Mouse (Mus musculus) forebrain, embryonic 11.5 days (tissue): Measurements from ENCODE around the gene Olfr46. TPM values are rescaled to one million over a fixed set of nuclear protein-coding genes. Genes with fewer than 3 reads are reported as not detected.
"Not testable (repeated sequence)": the region's sequence is repeated elsewhere in the genome, so short reads cannot be mapped to it uniquely, and the experiment has no call there.

Experiments used
- ATAC-seq: fragments of 200-750 bp; cut with Nextera tagmentation; replicated peaks from 2 replicates; pipeline ENCODE4 v1.8.0; 2017; ENCODE audit warnings: moderate TSS enrichment; ENCODE audit not compliant: low FRiP score
- DNase-seq: peaks from one replicate; pipeline ENCODE4 v3.0.0-alpha.2; 2017; ENCODE audit warnings: low spot score
- H3K27ac ChIP-seq: fragments of 300-500 bp; sonication (generic); 2 replicates; pipeline ENCODE4 v1.5.1; 2014; ENCODE audit warnings: low read depth, low read length
- H3K27me3 ChIP-seq: fragments of 300-500 bp; sonication (generic); 2 replicates; pipeline ENCODE4 v1.6.1; 2014; ENCODE audit warnings: mild to moderate bottlenecking, low read length, mixed read lengths; ENCODE audit not compliant: control insufficient read depth, insufficient read depth
- H3K36me3 ChIP-seq: fragments of 300-500 bp; sonication (generic); 2 replicates; pipeline ENCODE4 v1.6.1; 2014; ENCODE audit warnings: mild to moderate bottlenecking, low read length, moderate library complexity, mixed read lengths; ENCODE audit not compliant: control insufficient read depth, insufficient read depth
- H3K4me1 ChIP-seq: fragments of 300-500 bp; sonication (generic); replicated peaks from 2 replicates; pipeline ENCODE4 v1.6.1; 2014; ENCODE audit warnings: low read length, mixed read lengths; ENCODE audit not compliant: control insufficient read depth, insufficient read depth
- H3K4me2 ChIP-seq: fragments of 300-500 bp; sonication (generic); 2 replicates; pipeline ENCODE4 v1.6.1; 2014; ENCODE audit warnings: low read depth, mild to moderate bottlenecking, low read length, moderate library complexity, mixed read lengths; ENCODE audit not compliant: severe bottlenecking
- H3K4me3 ChIP-seq: fragments of 300-500 bp; sonication (generic); 2 replicates; pipeline ENCODE4 v1.5.1; 2014; ENCODE audit warnings: low read depth, low read length
- H3K9ac ChIP-seq: fragments of 300-500 bp; sonication (generic); 2 replicates; pipeline ENCODE4 v1.6.1; 2014; ENCODE audit warnings: low read length
- H3K9me3 ChIP-seq: fragments of 300-500 bp; sonication (generic); 2 replicates; pipeline ENCODE4 v1.6.1; 2016; ENCODE audit warnings: low read length, mixed read lengths; ENCODE audit not compliant: control insufficient read depth
- WGBS: fragments of 180-500 bp; shearing (Covaris S2); extraction: QIAGEN DNeasy Blood & Tissue Kit; methylation state at CpG from one replicate; pipeline ENCODE4 v1.1.7; 2014; 5-methylcytosine and 5-hydroxymethylcytosine counted together
- polyA plus RNA-seq: library from polyadenylated mRNA; unstranded; fragments of >200 nt; fragmentation: Nextera tagmentation; extraction: Ambion mirVana; gene quantifications from 2 replicates; pipeline ENCODE4 v1.2.1, GENCODE M21; 2014

The Olfr46 gene
- polyA plus RNA-seq = 0.03 TPM in 1 of 2 replicates, not detected in the other

- H3K9ac ChIP-seq, H3K9me3 ChIP-seq, H3K4me3 ChIP-seq, H3K4me2 ChIP-seq, H3K4me1 ChIP-seq, H3K36me3 ChIP-seq, DNase-seq, ATAC-seq, H3K27me3 ChIP-seq, H3K27ac ChIP-seq: not testable (repeated sequence)
- 83% methylated on average over 2 of the region's 2 CpGs for WGBS
Measured at GRCm38 (mm10) chr7:140600969-140601368, at the start of gene Olfr46. Gene Olfr46 (plus strand): TSS chr7:140601269.

- 64% methylated on average over 3 of the region's 3 CpGs for WGBS
- no peaks in the 10 kb centered on the region for H3K36me3 ChIP-seq
Measured at GRCm38 (mm10) chr7:140567586-140567985, 33.5 kb upstream of the Olfr46 start, which contains the start of gene Olfr538. Gene Olfr538 (plus strand): TSS chr7:140567886.

GRCm38 (mm10) chr7:140628670-140629069 lies 27.6 kb downstream of the Olfr46 start, which contains the start of gene Olfr61:
Gene Olfr61 (plus strand): TSS chr7:140628970.
- not testable (repeated sequence) for ATAC-seq, H3K4me3 ChIP-seq, H3K9me3 ChIP-seq, H3K36me3 ChIP-seq, H3K27ac ChIP-seq, H3K9ac ChIP-seq, H3K4me1 ChIP-seq, H3K27me3 ChIP-seq, H3K4me2 ChIP-seq, DNase-seq
- 92% methylated on average over 3 of the region's 3 CpGs for WGBS

More at GRCm38 (mm10) chr7:140567586-140567985, 33.5 kb upstream of the Olfr46 start, which contains the start of gene Olfr538:
- DNase-seq (no peak), ATAC-seq (no peak)
- Histone ChIP-seq H3K27ac (no peak within 1 kb of the TSS), H3K4me1 (no peaks in the 10 kb centered on the region), H3K4me3 (no peak within 1 kb of the TSS), H3K9me3 (no peaks in the 10 kb centered on the region), H3K9ac (no peak within 1 kb of the TSS), H3K27me3 (no peaks in the 10 kb centered on the region), H3K4me2 (no peak within 1 kb of the TSS)

DNA sequence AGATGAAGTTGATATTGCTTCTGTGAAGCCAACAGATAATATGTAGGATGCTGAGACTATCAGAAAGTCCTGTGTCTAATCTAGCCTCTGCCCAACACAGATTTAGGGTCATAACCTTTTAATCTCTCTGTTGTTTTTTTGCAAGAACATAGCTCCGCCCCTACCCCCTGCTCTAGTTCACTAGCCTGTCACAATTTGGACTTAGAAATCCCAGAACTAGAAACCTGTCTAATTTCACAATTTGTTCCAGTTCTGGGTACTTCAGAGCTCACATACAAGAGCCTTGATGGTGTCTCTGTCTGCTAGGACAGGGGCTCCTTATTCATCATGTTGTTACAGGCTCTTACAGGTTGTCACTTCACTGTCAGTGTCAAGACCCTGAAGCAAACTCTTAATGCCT lies 29.5 kb downstream of the Olfr46 start:
- no peak overlapping the region for H3K27ac ChIP-seq
- H3K4me3 ChIP-seq = no peak overlapping the region
- DNase-seq (no peak), ATAC-seq (no peak)
- no peaks in the 10 kb centered on the region for H3K9me3 ChIP-seq
- 86% methylated on average over 1 of the region's 1 CpGs for WGBS
- no peak overlapping the region for H3K4me2 ChIP-seq
- no peaks in the 10 kb centered on the region for H3K4me1 ChIP-seq
- no peaks in the 10 kb centered on the region for H3K27me3 ChIP-seq
- H3K9ac ChIP-seq = no peak overlapping the region
- H3K36me3 ChIP-seq = no peaks in the 10 kb centered on the region

- Histone ChIP-seq H3K36me3 (no peaks in the 10 kb centered on the region), H3K9ac (no peak within 1 kb of the TSS), H3K4me3 (no peak within 1 kb of the TSS), H3K9me3 (no peaks in the 10 kb centered on the region), H3K4me1 (no peaks in the 10 kb centered on the region), H3K27ac (no peak within 1 kb of the TSS), H3K27me3 (no peaks in the 10 kb centered on the region), H3K4me2 (no peak within 1 kb of the TSS)
- DNase-seq = no peak
- WGBS = 79% methylated on average over 1 of the region's 1 CpGs
- no peak for ATAC-seq
Measured at GRCm38 (mm10) chr7:140646152-140646551, 45.1 kb downstream of the Olfr46 start, which contains the start of gene Olfr53. Gene Olfr53 (plus strand): TSS chr7:140646452.

DNA sequence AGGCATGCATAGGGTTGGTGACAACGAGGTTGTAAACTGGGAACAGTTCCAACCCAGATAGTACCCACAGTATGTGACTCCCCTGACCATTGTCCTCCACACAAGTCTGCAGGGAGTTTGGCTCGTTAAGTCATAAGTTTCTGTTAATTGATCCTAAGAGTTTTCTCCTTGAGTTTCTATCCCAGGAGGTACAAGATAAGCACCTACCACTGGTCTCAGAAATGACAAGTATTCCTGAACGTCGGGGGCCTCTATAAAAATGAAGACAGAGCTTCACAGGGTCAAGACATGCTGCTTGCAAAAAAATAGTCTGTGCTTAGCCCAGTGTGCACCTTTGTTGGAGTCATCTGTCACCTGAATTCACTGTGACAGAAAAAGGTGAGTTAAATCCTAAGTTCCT lies 58.6 kb downstream of the Olfr46 start, which contains the start of gene Olfr539:
Gene Olfr539, plus strand, starts transcription at position 301 of the 400 bp plus-strand sequence.
- H3K9ac ChIP-seq = no peak within 1 kb of the TSS

More for the DNA sequence above, 58.6 kb downstream of the Olfr46 start, which contains the start of gene Olfr539:
- Histone ChIP-seq H3K36me3 (no peaks in the 10 kb centered on the region), H3K4me2 (no peak within 1 kb of the TSS), H3K27me3 (no peaks in the 10 kb centered on the region), H3K4me3 (no peak within 1 kb of the TSS), H3K27ac (no peak within 1 kb of the TSS), H3K4me1 (no peaks in the 10 kb centered on the region), H3K9me3 (no peaks in the 10 kb centered on the region)
- ATAC-seq (no peak), DNase-seq (no peak)
- WGBS = 78% methylated on average over 4 of the region's 4 CpGs

Other genes with a start within 250 kb of the Olfr46 start
- gene Olfr60, start 239.6 kb upstream of the Olfr46 start, polyA plus RNA-seq = not detected in 2 replicates
- not detected in 2 replicates for gene Olfr530, start 224.9 kb upstream of the Olfr46 start, polyA plus RNA-seq
- not detected in 2 replicates for gene Olfr531, start 198.4 kb upstream of the Olfr46 start, polyA plus RNA-seq
- not detected in 2 replicates for gene Olfr532, start 179.6 kb upstream of the Olfr46 start, polyA plus RNA-seq
- not detected in 2 replicates for gene Olfr533, start 137.9 kb upstream of the Olfr46 start, polyA plus RNA-seq
- gene Olfr535, start 117.1 kb upstream of the Olfr46 start, polyA plus RNA-seq = not detected in 2 replicates
- gene Olfr536, start 93.9 kb upstream of the Olfr46 start, polyA plus RNA-seq = not detected in 2 replicates
- not detected in 2 replicates for gene Olfr538, start 33.4 kb upstream of the Olfr46 start, polyA plus RNA-seq
- gene Olfr61, start 27.7 kb downstream of the Olfr46 start, polyA plus RNA-seq = not detected in 2 replicates
- not detected in 2 replicates for gene Olfr53, start 45.2 kb downstream of the Olfr46 start, polyA plus RNA-seq
- not detected in 2 replicates for gene Olfr539, start 58.7 kb downstream of the Olfr46 start, polyA plus RNA-seq
- gene Olfr45, start 80.7 kb downstream of the Olfr46 start, polyA plus RNA-seq = not detected in 2 replicates
- gene Olfr541, start 96.0 kb downstream of the Olfr46 start, polyA plus RNA-seq = not detected in 2 replicates
- not detected in 2 replicates for gene Cyp2e1, start 162.5 kb downstream of the Olfr46 start, polyA plus RNA-seq
- not detected in 2 replicates for gene Syce1, start 186.6 kb downstream of the Olfr46 start, polyA plus RNA-seq
- gene Zfp941, start 220.9 kb downstream of the Olfr46 start, polyA plus RNA-seq = 4.6 and 5.2 TPM in 2 replicates
- 0.48 TPM in 1 of 2 replicates, not detected in the other for gene Urah, start 233.7 kb downstream of the Olfr46 start, polyA plus RNA-seq
- gene Scgb1c1, start 244.3 kb downstream of the Olfr46 start, polyA plus RNA-seq = not detected in 2 replicates
- not detected in 2 replicates for gene Odf3, start 246.5 kb downstream of the Olfr46 start, polyA plus RNA-seq